Comparison of ENCODE assay signal across 31 mouse cellular contexts in the genomic region with DNA sequence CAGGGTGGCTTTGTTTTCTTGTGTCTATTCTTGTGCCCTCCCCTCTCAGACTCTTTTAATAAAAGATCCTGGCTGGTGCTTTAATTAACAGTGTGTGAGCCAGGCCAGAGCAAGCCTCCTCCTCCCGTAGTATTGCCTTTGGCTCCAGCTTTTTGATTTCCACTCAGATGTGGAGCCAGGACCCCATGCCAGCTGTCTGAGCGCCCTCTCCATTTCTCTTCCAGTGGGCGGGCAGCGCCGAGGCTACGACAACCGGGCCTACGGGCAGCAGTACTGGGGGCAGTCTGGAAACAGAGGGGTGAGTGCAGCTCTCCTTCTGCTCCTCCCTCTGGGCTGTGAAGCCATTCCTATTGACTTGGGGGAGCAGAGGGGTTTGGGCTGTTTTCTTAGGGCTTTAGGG. TPM values are rescaled to one million over a fixed set of nuclear protein-coding genes. Genes with fewer than 3 reads are reported as not detected.
DNase-seq lines count a peak whose midpoint lies in the region; ATAC-seq and TF ChIP-seq lines count a peak whose summit lies in the region.
"Had no signal": no experiment of that assay in that cellular context is flagged by ENCODE, and none has a peak within 500 bp of the region (broad histone marks: within the 10 kb centered on the region; RNA-seq: fewer than 3 reads in every experiment).

No protein-coding gene starts in this region.

- 80% methylated on average over 8 of the region's 8 CpGs for WGBS in forebrain, embryonic 15.5 days
- 95% methylated on average over 8 of the region's 8 CpGs for WGBS in forebrain, embryonic 10.5 days
- WGBS in forebrain, postnatal 0 days, result 69% methylated on average over 8 of the region's 8 CpGs
- 93% methylated on average over 8 of the region's 8 CpGs for WGBS in kidney, embryonic 16.5 days

- TF ChIP-seq POLR2A in brain, embryonic 14.5 days (IDR thresholded peaks at IDR 0.05; ENCODE audit: borderline replicate concordance, extremely low read depth, insufficient read depth, insufficient read length, poor library complexity, severe bottlenecking), result no peak

- H3K27ac ChIP-seq in forebrain, embryonic 15.5 days (replicated peaks), result 0 out of 2 replicates have a peak overlapping the region, but pooled peaks have one; percentile 17
- no peak overlapping the region for H3K27ac ChIP-seq in forebrain, embryonic 10.5 days
- H3K27ac ChIP-seq in forebrain, postnatal 0 days (ENCODE audit: low read depth, low read length), result no peak overlapping the region
- no peak overlapping the region for H3K27ac ChIP-seq in kidney, embryonic 16.5 days (ENCODE audit: low read length)
- H3K27ac ChIP-seq: hindbrain, embryonic 13.5 days; liver, embryonic 14.5 days; neural tube, embryonic 12.5 days; stomach, embryonic 15.5 days had no signal

- H3K36me3 ChIP-seq in forebrain, embryonic 15.5 days, result peaks cover 94% of the 10 kb centered on the region
- peaks cover 100% of the 10 kb centered on the region for H3K36me3 ChIP-seq in forebrain, embryonic 10.5 days (replicated peaks)
- peaks cover 81% of the 10 kb centered on the region for H3K36me3 ChIP-seq in forebrain, postnatal 0 days (ENCODE audit: insufficient read depth)
- peaks cover 92% of the 10 kb centered on the region for H3K36me3 ChIP-seq in kidney, embryonic 16.5 days (ENCODE audit: insufficient read depth, low read length)

- ATAC-seq in forebrain, embryonic 15.5 days (replicated peaks), result 0 out of 2 replicates have a peak, but pooled peaks have one; percentile 32
- peak; percentile 39; the same call in 1 of the 2 replicates for ATAC-seq in forebrain, postnatal 0 days
- ATAC-seq in kidney, embryonic 16.5 days (ENCODE audit: low FRiP score, low TSS enrichment), result no peak
- ATAC-seq: CD4-positive, CD25-positive, alpha-beta regulatory T cell, adult 4 months; inflammation-experienced regulatory T-cells, adult 6 months; midbrain, embryonic 16.5 days had no signal

- no peak overlapping the region for H3K9ac ChIP-seq in forebrain, embryonic 15.5 days (replicated peaks)
- H3K9ac ChIP-seq in forebrain, postnatal 0 days, result no peak overlapping the region
- H3K9ac ChIP-seq in kidney, embryonic 16.5 days (replicated peaks; ENCODE audit: low read length), result no peak overlapping the region
- H3K9ac ChIP-seq: hindbrain, embryonic 13.5 days; liver, embryonic 14.5 days; neural tube, embryonic 12.5 days; stomach, embryonic 15.5 days had no signal

- no peak overlapping the region for H3K4me3 ChIP-seq in forebrain, embryonic 15.5 days
- H3K4me3 ChIP-seq in forebrain, embryonic 10.5 days, result no peak overlapping the region
- no peak overlapping the region for H3K4me3 ChIP-seq in forebrain, postnatal 0 days (ENCODE audit: low read depth, low read length)
- no peak overlapping the region for H3K4me3 ChIP-seq in kidney, embryonic 16.5 days (ENCODE audit: low read length)
- H3K4me3 ChIP-seq: erythroblast, embryonic 14.5 days; hindbrain, embryonic 13.5 days; myocyte; neural tube, embryonic 12.5 days; stomach, embryonic 15.5 days had no signal

- DNase-seq in forebrain, embryonic 10.5 days (ENCODE audit: extremely low spot score, low spot score), result no peak
- peak; percentile 45 to 78 for DNase-seq in layer of hippocampus, postnatal 14 days (ENCODE audit: low spot score in 2 of 2)
- DNase-seq in layer of hippocampus, adult 9-11 months, result no peak
- peak; percentile 50 for DNase-seq in brain, embryonic 14.5 days (ENCODE audit: low read depth)
- DNase-seq in forebrain, postnatal 0 days, result no peak
- DNase-seq: adrenal gland, postnatal 14 days; cerebellum, adult 18-20 months; gastrocnemius, postnatal 25 days; heart, adult 11 months; heart, postnatal 4 days; kidney, adult 11 months; liver; lung, adult 2 months; lung, postnatal 10 days had no signal

- H3K4me2 ChIP-seq in forebrain, embryonic 15.5 days (replicated peaks), result no peak overlapping the region
- H3K4me2 ChIP-seq in forebrain, postnatal 0 days (ENCODE audit: low read depth), result no peak overlapping the region
- H3K4me2 ChIP-seq in kidney, embryonic 16.5 days (replicated peaks; ENCODE audit: low read depth, low read length), result no peak overlapping the region
- H3K4me2 ChIP-seq: heart, embryonic 11.5 days; hindbrain, embryonic 13.5 days; neural tube, embryonic 12.5 days; stomach, embryonic 15.5 days had no signal

- no peak for TF ChIP-seq CTCF in brain, embryonic 14.5 days (IDR thresholded peaks at IDR 0.05; ENCODE audit: borderline replicate concordance, extremely low read depth, insufficient read depth, insufficient read length)
- no peak for TF ChIP-seq CTCF in forebrain, postnatal 0 days (IDR thresholded peaks at IDR 0.05; ENCODE audit: low read depth)

- H3K4me1 ChIP-seq in forebrain, embryonic 15.5 days, result no peaks in the 10 kb centered on the region
- no peaks in the 10 kb centered on the region for H3K4me1 ChIP-seq in forebrain, embryonic 10.5 days
- H3K4me1 ChIP-seq in forebrain, postnatal 0 days (ENCODE audit: insufficient read depth), result no peaks in the 10 kb centered on the region
- no peaks in the 10 kb centered on the region for H3K4me1 ChIP-seq in kidney, embryonic 16.5 days (ENCODE audit: insufficient read depth, low read length)
- H3K4me1 ChIP-seq: hindbrain, embryonic 13.5 days; neural tube, embryonic 12.5 days; stomach, embryonic 15.5 days had no signal

- H3K27me3 ChIP-seq in forebrain, embryonic 15.5 days, result no peaks in the 10 kb centered on the region
- no peaks in the 10 kb centered on the region for H3K27me3 ChIP-seq in forebrain, embryonic 10.5 days (ENCODE audit: poor library complexity, severe bottlenecking)
- H3K27me3 ChIP-seq in forebrain, postnatal 0 days (ENCODE audit: insufficient read depth, low read length), result no peaks in the 10 kb centered on the region
- H3K27me3 ChIP-seq in kidney, embryonic 16.5 days (ENCODE audit: insufficient read depth, low read length), result no peaks in the 10 kb centered on the region
- H3K27me3 ChIP-seq: hindbrain, embryonic 13.5 days; neural tube, embryonic 12.5 days; stomach, embryonic 15.5 days had no signal

- no peaks in the 10 kb centered on the region for H3K9me3 ChIP-seq in forebrain, embryonic 15.5 days
- H3K9me3 ChIP-seq in forebrain, embryonic 10.5 days, result no peaks in the 10 kb centered on the region
- H3K9me3 ChIP-seq in forebrain, postnatal 0 days (ENCODE audit: low read length), result no peaks in the 10 kb centered on the region
- no peaks in the 10 kb centered on the region for H3K9me3 ChIP-seq in kidney, embryonic 16.5 days (ENCODE audit: low read length)
- H3K9me3 ChIP-seq: hindbrain, embryonic 13.5 days; neural tube, embryonic 12.5 days; stomach, embryonic 15.5 days had no signal

RNA-seq across cellular contexts. Expression of a gene that starts 1.1 kb away (rescaled TPM):
- not detected in 2 replicates for polyA plus RNA-seq in forebrain, embryonic 15.5 days (2015; fragmentation: Nextera tagmentation; extraction: Ambion mirVana)
- not detected in 2 replicates for polyA plus RNA-seq in forebrain, embryonic 10.5 days (2016; fragmentation: Nextera tagmentation; extraction: Ambion mirVana)
- total RNA-seq in layer of hippocampus, postnatal 14 days (2021), result 1 to 10 TPM in 1 of 2 experiments, not detected in 1; 4.4 TPM
- 1.1 TPM in 1 of 2 replicates, not detected in the other for polyA plus RNA-seq in brain, embryonic 14.5 days (2012; rRNA removed)
- not detected in 2 replicates for total RNA-seq in forebrain, postnatal 0 days (2014; rRNA removed)
- not detected in 2 replicates for polyA plus RNA-seq in forebrain, postnatal 0 days (2015; fragmentation: Nextera tagmentation; extraction: Ambion mirVana)
- polyA plus RNA-seq in kidney, embryonic 16.5 days (2015; fragmentation: Nextera tagmentation; extraction: Ambion mirVana), result not detected in 2 replicates
- total RNA-seq: adrenal gland, postnatal 14 days; gastrocnemius, postnatal 25 days; heart, postnatal 4 days had no signal
- polyA plus RNA-seq: CD4-positive, CD25-positive, alpha-beta regulatory T cell, adult 4 months; cortical plate, adult 2 months; embryonic facial prominence, embryonic 14.5 days; erythroblast, embryonic 14.5 days; heart, embryonic 11.5 days; heart, postnatal 0 days; hindbrain, embryonic 13.5 days; inflammation-experienced regulatory T-cells, adult 6 months; kidney, embryonic 14.5 days; limb, embryonic 11.5 days; lung, adult 2 months; midbrain, embryonic 16.5 days; neural tube, embryonic 12.5 days; stomach, embryonic 15.5 days had no signal

RNA-seq across cellular contexts. Expression of a gene that starts 6.6 kb away (rescaled TPM):
- 80.7 and 85.2 TPM in 2 replicates for polyA plus RNA-seq in forebrain, embryonic 15.5 days (2015; fragmentation: Nextera tagmentation; extraction: Ambion mirVana)
- polyA plus RNA-seq in forebrain, embryonic 10.5 days (2016; fragmentation: Nextera tagmentation; extraction: Ambion mirVana), result 47.0 and 48.0 TPM in 2 replicates
- 100 to 1,000 TPM in 1 of 2 experiments, 10 to 100 TPM in 1; 96.2 to 107 TPM for total RNA-seq in layer of hippocampus, postnatal 14 days (2021)
- polyA plus RNA-seq in brain, embryonic 14.5 days (2012; rRNA removed), result 92.6 and 101 TPM in 2 replicates
- total RNA-seq in forebrain, postnatal 0 days (2014; rRNA removed), result 81.5 and 91.5 TPM in 2 replicates
- 78.9 and 88.9 TPM in 2 replicates for polyA plus RNA-seq in forebrain, postnatal 0 days (2015; fragmentation: Nextera tagmentation; extraction: Ambion mirVana)
- 56.7 and 62.4 TPM in 2 replicates for polyA plus RNA-seq in kidney, embryonic 16.5 days (2015; fragmentation: Nextera tagmentation; extraction: Ambion mirVana)

RNA-seq across cellular contexts. Expression of a gene that starts 8.3 kb away (rescaled TPM):
- polyA plus RNA-seq in forebrain, embryonic 15.5 days (2015; fragmentation: Nextera tagmentation; extraction: Ambion mirVana), result 272 and 281 TPM in 2 replicates
- polyA plus RNA-seq in forebrain, embryonic 10.5 days (2016; fragmentation: Nextera tagmentation; extraction: Ambion mirVana), result 27.8 and 31.7 TPM in 2 replicates
- 100 to 1,000 TPM; 220 to 243 TPM for total RNA-seq in layer of hippocampus, postnatal 14 days (2021)
- polyA plus RNA-seq in brain, embryonic 14.5 days (2012; rRNA removed), result 187 and 233 TPM in 2 replicates
- 68.0 and 78.5 TPM in 2 replicates for total RNA-seq in forebrain, postnatal 0 days (2014; rRNA removed)
- 594 and 622 TPM in 2 replicates for polyA plus RNA-seq in forebrain, postnatal 0 days (2015; fragmentation: Nextera tagmentation; extraction: Ambion mirVana)
- 3.2 and 5.4 TPM in 2 replicates for polyA plus RNA-seq in kidney, embryonic 16.5 days (2015; fragmentation: Nextera tagmentation; extraction: Ambion mirVana)
- total RNA-seq: gastrocnemius, postnatal 25 days had no signal
- polyA plus RNA-seq: erythroblast, embryonic 14.5 days had no signal

RNA-seq across cellular contexts. Expression of a gene that starts 10.9 kb away (rescaled TPM):
- 5.9 and 6.1 TPM in 2 replicates for polyA plus RNA-seq in forebrain, embryonic 15.5 days (2015; fragmentation: Nextera tagmentation; extraction: Ambion mirVana)
- polyA plus RNA-seq in forebrain, embryonic 10.5 days (2016; fragmentation: Nextera tagmentation; extraction: Ambion mirVana), result 4.9 and 5.4 TPM in 2 replicates
- 100 to 1,000 TPM in 1 of 2 experiments, 10 to 100 TPM in 1; 99.4 to 103 TPM for total RNA-seq in layer of hippocampus, postnatal 14 days (2021)
- 59.9 and 85.5 TPM in 2 replicates for polyA plus RNA-seq in brain, embryonic 14.5 days (2012; rRNA removed)
- total RNA-seq in forebrain, postnatal 0 days (2014; rRNA removed), result 28.2 and 38.3 TPM in 2 replicates
- polyA plus RNA-seq in forebrain, postnatal 0 days (2015; fragmentation: Nextera tagmentation; extraction: Ambion mirVana), result 3.9 and 5.3 TPM in 2 replicates
- polyA plus RNA-seq in kidney, embryonic 16.5 days (2015; fragmentation: Nextera tagmentation; extraction: Ambion mirVana), result 5.4 and 5.9 TPM in 2 replicates

RNA-seq across cellular contexts. Expression of a gene that starts 11.5 kb away (rescaled TPM):
- polyA plus RNA-seq in forebrain, embryonic 15.5 days (2015; fragmentation: Nextera tagmentation; extraction: Ambion mirVana), result 68.4 and 72.7 TPM in 2 replicates
- 82.5 and 85.5 TPM in 2 replicates for polyA plus RNA-seq in forebrain, embryonic 10.5 days (2016; fragmentation: Nextera tagmentation; extraction: Ambion mirVana)
- total RNA-seq in layer of hippocampus, postnatal 14 days (2021), result 10 to 100 TPM; 29.8 to 32.1 TPM
- polyA plus RNA-seq in brain, embryonic 14.5 days (2012; rRNA removed), result 53.6 and 57.3 TPM in 2 replicates
- 71.9 and 72.6 TPM in 2 replicates for total RNA-seq in forebrain, postnatal 0 days (2014; rRNA removed)
- 34.1 and 44.4 TPM in 2 replicates for polyA plus RNA-seq in forebrain, postnatal 0 days (2015; fragmentation: Nextera tagmentation; extraction: Ambion mirVana)
- polyA plus RNA-seq in kidney, embryonic 16.5 days (2015; fragmentation: Nextera tagmentation; extraction: Ambion mirVana), result 53.0 and 63.0 TPM in 2 replicates

Comparison
In these comparisons a context has a peak if more than half of its experiments do, and no peak if none do; other contexts are left out.
1. DNase-seq: peak in layer of hippocampus, postnatal 14 days (2 of 2) and brain, embryonic 14.5 days (single experiment); none in forebrain, embryonic 10.5 days (single experiment), layer of hippocampus, adult 9-11 months (single experiment) and forebrain, postnatal 0 days (single experiment).